Mouse (Mus musculus) liver, embryonic 14.5 days (tissue): ENCODE data around the gene Map3k10. TPM values are rescaled to one million over a fixed set of nuclear protein-coding genes. Genes with fewer than 3 reads are reported as not detected.

ENCODE experiments used
- ATAC-seq: fragments of 200-750 bp; cut with Nextera tagmentation; 2 replicates; pipeline ENCODE4 v1.8.0; 2017; ENCODE audit warnings: moderate number of reproducible peaks, mild to moderate bottlenecking, moderate library complexity; ENCODE audit not compliant: insufficient read depth
- DNase-seq, 3 experiments: peaks; one replicate each; pipeline ENCODE4 v3.0.0-alpha.2; 2012 to 2013; ENCODE audit warnings: low read depth in 3 of 3, low spot score in 3 of 3
- H3K27ac ChIP-seq: fragments of 300-500 bp; sonication (generic); 2 replicates; pipeline ENCODE4 v1.5.1; 2014; ENCODE audit warnings: moderate library complexity, mild to moderate bottlenecking, control low read depth, inconsistent platforms
- H3K27me3 ChIP-seq: fragments of 300-500 bp; sonication (generic); 2 replicates; pipeline ENCODE4 v1.6.1; 2014; ENCODE audit warnings: mild to moderate bottlenecking, low read length, moderate library complexity; ENCODE audit not compliant: control insufficient read depth, insufficient read depth
- H3K36me3 ChIP-seq: fragments of 300-500 bp; sonication (generic); replicated peaks from 2 replicates; pipeline ENCODE4 v1.6.1; 2014; ENCODE audit warnings: low read depth; ENCODE audit not compliant: control insufficient read depth, insufficient read depth
- H3K4me1 ChIP-seq, 2 experiments: fragments of 200-500 bp in 1 of 2; fragments of 300-500 bp in 1 of 2; sonication (generic) in 1 of 2; replicated peaks; 2 replicates each; pipeline ENCODE4 v1.6.1; 2012 to 2014; ENCODE audit warnings: antibody characterized with exemption in 1 of 2, inconsistent platforms in 1 of 2, low read length in 1 of 2; ENCODE audit not compliant: control insufficient read depth in 2 of 2, insufficient read depth in 2 of 2
- H3K4me2 ChIP-seq: fragments of 300-500 bp; sonication (generic); 2 replicates; pipeline ENCODE4 v1.6.1; 2014; ENCODE audit warnings: low read depth, mild to moderate bottlenecking, control low read depth, moderate library complexity
- H3K4me3 ChIP-seq, 2 experiments: fragments of 200-500 bp in 1 of 2; fragments of 300-500 bp in 1 of 2; sonication (generic) in 1 of 2; 2 replicates each; pipeline ENCODE4 v1.5.1; 2012 to 2014; ENCODE audit warnings: low read depth in 2 of 2, low read length in 2 of 2, mild to moderate bottlenecking in 2 of 2, control low read depth in 1 of 2, inconsistent platforms in 1 of 2, moderate library complexity in 1 of 2; ENCODE audit not compliant: insufficient read depth in 1 of 2
- H3K9ac ChIP-seq: fragments of 300-500 bp; sonication (generic); replicated peaks from 2 replicates; pipeline ENCODE4 v1.6.1; 2014; ENCODE audit warnings: mild to moderate bottlenecking, control low read depth, moderate library complexity
- H3K9me3 ChIP-seq: fragments of 300-500 bp; sonication (generic); 2 replicates; pipeline ENCODE4 v1.6.1; 2016; ENCODE audit warnings: low read length, mixed read lengths; ENCODE audit not compliant: control insufficient read depth
- CTCF ChIP-seq: IDR thresholded peaks from 2 replicates; pipeline ENCODE4 v1.5.1; 2016; ENCODE audit warnings: antibody characterized with exemption, low read depth, control low read depth
- EP300 ChIP-seq: IDR thresholded peaks from 2 replicates; pipeline ENCODE4 v1.6.1; 2016; ENCODE audit warnings: antibody characterized with exemption, low read depth
- WGBS: fragments of 180-500 bp; shearing (Covaris S2); extraction: QIAGEN DNeasy Blood & Tissue Kit; methylation state at CpG from one replicate; pipeline ENCODE4 v1.1.7; 2014; ENCODE audit not compliant: insufficient replicate concordance; 5-methylcytosine and 5-hydroxymethylcytosine counted together
- polyA plus RNA-seq, 2 experiments: library from polyadenylated mRNA; depleted of rRNA in 1 of 2; stranded (reverse) in 1 of 2; unstranded in 1 of 2; fragments of >200 nt; fragmentation: Nextera tagmentation in 1 of 2; extraction: Ambion mirVana in 1 of 2; gene quantifications; 2 replicates each; pipeline versions ENCODE4 v1.2.1 to v1.2.3; 2012 to 2014

The Map3k10 gene
- polyA plus RNA-seq, 2 experiments: 1.0 to 3.4 TPM

- ATAC-seq: no peak
- Histone ChIP-seq H3K9me3 (no peaks in the 10 kb centered on the region), H3K27ac (no peak overlapping the region), H3K36me3 (no peaks in the 10 kb centered on the region), H3K27me3 (no peaks in the 10 kb centered on the region), H3K4me1 (peaks cover 4% of the 10 kb centered on the region in 2 experiments; a peak in 2 of 4 replicates), H3K4me3 (no peak overlapping the region), H3K9ac (no peak overlapping the region), H3K4me2 (no peak overlapping the region)
- no peak for TF ChIP-seq CTCF
- no peak for TF ChIP-seq EP300
- WGBS: 20% methylated on average over 5 of the region's 5 CpGs
- DNase-seq: no peak
Observed at GRCm38 (mm10) chr7:27685220-27685619, 10.8 kb upstream of the Map3k10 start.

GRCm38 (mm10) chr7:27683218-27683617 is 8.8 kb upstream of the Map3k10 start:
- TF ChIP-seq EP300 (no peak), CTCF (no peak)
- H3K4me3 ChIP-seq: no peak overlapping the region
- H3K27me3 ChIP-seq: no peaks in the 10 kb centered on the region
- H3K9me3 ChIP-seq: no peaks in the 10 kb centered on the region
- H3K9ac ChIP-seq: no peak overlapping the region
- H3K27ac ChIP-seq: no peak overlapping the region
- no peaks in the 10 kb centered on the region for H3K36me3 ChIP-seq
- no peak overlapping the region for H3K4me2 ChIP-seq
- 25% methylated on average over 2 of the region's 2 CpGs for WGBS
- no peak for DNase-seq
- ATAC-seq: no peak
- H3K4me1 ChIP-seq: no peaks in the 10 kb centered on the region; a peak in 1 of 4 replicates

GRCm38 (mm10) chr7:27675222-27675612 is 819 bp upstream of the Map3k10 start:
- TF ChIP-seq EP300 (no peak), CTCF (no peak)
- no peaks in the 10 kb centered on the region for H3K9me3 ChIP-seq
- DNase-seq: no peak
- peak overlapping the region in 1 of 2 experiments; percentile 67; a peak in 2 of 4 replicates for H3K4me3 ChIP-seq
- no peak for ATAC-seq
- peak overlapping the region; percentile 100 for H3K4me2 ChIP-seq
- H3K27ac ChIP-seq: no peak overlapping the region
- H3K27me3 ChIP-seq: peaks cover 10% of the 10 kb centered on the region
- H3K9ac ChIP-seq: no peak overlapping the region; the same call in 1 of the 2 replicates
- 24% methylated on average over 14 of the region's 14 CpGs for WGBS
- no peaks in the 10 kb centered on the region for H3K36me3 ChIP-seq
- peaks cover 0 to 11% of the 10 kb centered on the region in 2 experiments; a peak in 2 of 4 replicates for H3K4me1 ChIP-seq

GRCm38 (mm10) chr7:27674195-27674521 is 240 bp downstream of the Map3k10 start:
- Histone ChIP-seq H3K36me3 (no peaks in the 10 kb centered on the region), H3K9me3 (no peaks in the 10 kb centered on the region), H3K4me2 (peak overlapping the region; percentile 100), H3K4me3 (peak overlapping the region; percentile 67 to 77), H3K27ac (no peak overlapping the region), H3K27me3 (peaks cover 10% of the 10 kb centered on the region), H3K9ac (peak overlapping the region; percentile 64), H3K4me1 (peaks cover 0 to 11% of the 10 kb centered on the region in 2 experiments; a peak in 2 of 4 replicates)
- TF ChIP-seq EP300 (no peak), CTCF (no peak)
- under 1% methylated on average over 36 of the region's 38 CpGs for WGBS
- ATAC-seq: peak; percentile 72
- no peak for DNase-seq

GRCm38 (mm10) chr7:27673575-27674131 is 745 bp downstream of the Map3k10 start:
- Histone ChIP-seq H3K9me3 (no peaks in the 10 kb centered on the region), H3K9ac (peak overlapping the region; percentile 64), H3K4me2 (peak overlapping the region; percentile 100), H3K27ac (no peak overlapping the region), H3K4me1 (peaks cover 0 to 11% of the 10 kb centered on the region in 2 experiments; a peak in 2 of 4 replicates), H3K36me3 (no peaks in the 10 kb centered on the region), H3K27me3 (peaks cover 10% of the 10 kb centered on the region), H3K4me3 (peak overlapping the region; percentile 67 to 77)
- DNase-seq: no peak
- TF ChIP-seq EP300 (no peak), CTCF (no peak)
- no peak for ATAC-seq
- 1% methylated on average over 52 of the region's 52 CpGs for WGBS
